Mouse (Mus musculus) hematopoietic stem cell, adult 5-6 weeks (primary cell): ENCODE measurements around the gene Obox6. TPM values are rescaled to one million over a fixed set of nuclear protein-coding genes. Genes with fewer than 3 reads are reported as not detected.

ENCODE experiments used
- ATAC-seq, 2 experiments: fragments of 125-278 bp in 1 of 2; replicated peaks in 1 of 2; 2 replicates each; pipeline ENCODE4 v1.8.0; 2016 to 2017; ENCODE audit warnings: inconsistent platforms in 2 of 2, mild to moderate bottlenecking in 2 of 2, moderate number of reproducible peaks in 2 of 2, low read depth in 1 of 2, moderate TSS enrichment in 1 of 2; ENCODE audit not compliant: low FRiP score in 2 of 2, poor library complexity in 2 of 2, severe bottlenecking in 2 of 2, insufficient read depth in 1 of 2, low TSS enrichment in 1 of 2
- total RNA-seq: library from RNA; stranded (forward); fragments of 172-1452, 232-1000 nt; gene quantifications from 2 replicates; pipeline ENCODE4 v1.2.3, GENCODE M21; 2017

Obox6 gene
- not detected in 2 replicates for total RNA-seq

GRCm38 (mm10) chr7:15839578-15839977 is at the start of gene Obox6:
Gene Obox6, minus strand, starts transcription at chr7:15839678.
- no peak for ATAC-seq

- ATAC-seq: no peak
These were observed 44.6 kb upstream of the Obox6 start for GRCm38 (mm10) chr7:15884127-15884526.

- no peak for ATAC-seq
These were observed 42.8 kb upstream of the Obox6 start, which contains the start of gene Crxos for GRCm38 (mm10) chr7:15882317-15882716. Gene Crxos, plus strand, starts transcription at chr7:15882617.

- no peak for ATAC-seq
These were observed 42.4 kb upstream of the Obox6 start for GRCm38 (mm10) chr7:15881831-15882230.

- ATAC-seq: no peak
These were observed 41.9 kb upstream of the Obox6 start for GRCm38 (mm10) chr7:15881388-15881787.

GRCm38 (mm10) chr7:15879756-15880155 is 40.3 kb upstream of the Obox6 start, which contains the start of gene Crx:
Gene Crx, minus strand, starts transcription at chr7:15879968.
- ATAC-seq: no peak

GRCm38 (mm10) chr7:15864104-15864503 is 24.6 kb upstream of the Obox6 start:
- ATAC-seq: no peak

- no peak for ATAC-seq
These were observed 20.2 kb upstream of the Obox6 start for GRCm38 (mm10) chr7:15859657-15860056.

Other genes starting within 250 kb of the Obox6 start
- gene Obox3, start 199.8 kb downstream of the Obox6 start, total RNA-seq: not detected in 2 replicates
- gene Obox5, start 89.5 kb downstream of the Obox6 start, total RNA-seq: not detected in 2 replicates
- gene Crx, start 40.3 kb upstream of the Obox6 start, total RNA-seq: not detected in 2 replicates
- not detected in 2 replicates for gene Crxos, start 42.9 kb upstream of the Obox6 start, total RNA-seq
- 49.4 and 91.1 TPM in 2 replicates for gene Selenow, start 82.7 kb upstream of the Obox6 start, total RNA-seq
- 279 and 439 TPM in 2 replicates for gene Nop53, start 106.4 kb upstream of the Obox6 start, total RNA-seq
- gene Ehd2, start 127.9 kb upstream of the Obox6 start, total RNA-seq: 0.15 and 0.56 TPM in 2 replicates
- 1.0 and 1.2 TPM in 2 replicates for gene Bicra, start 208.2 kb upstream of the Obox6 start, total RNA-seq
- not detected in 2 replicates for gene Zfp541, start 222.1 kb upstream of the Obox6 start, total RNA-seq